ENCODE assay signal across 13 mouse cellular contexts in the genomic region with DNA sequence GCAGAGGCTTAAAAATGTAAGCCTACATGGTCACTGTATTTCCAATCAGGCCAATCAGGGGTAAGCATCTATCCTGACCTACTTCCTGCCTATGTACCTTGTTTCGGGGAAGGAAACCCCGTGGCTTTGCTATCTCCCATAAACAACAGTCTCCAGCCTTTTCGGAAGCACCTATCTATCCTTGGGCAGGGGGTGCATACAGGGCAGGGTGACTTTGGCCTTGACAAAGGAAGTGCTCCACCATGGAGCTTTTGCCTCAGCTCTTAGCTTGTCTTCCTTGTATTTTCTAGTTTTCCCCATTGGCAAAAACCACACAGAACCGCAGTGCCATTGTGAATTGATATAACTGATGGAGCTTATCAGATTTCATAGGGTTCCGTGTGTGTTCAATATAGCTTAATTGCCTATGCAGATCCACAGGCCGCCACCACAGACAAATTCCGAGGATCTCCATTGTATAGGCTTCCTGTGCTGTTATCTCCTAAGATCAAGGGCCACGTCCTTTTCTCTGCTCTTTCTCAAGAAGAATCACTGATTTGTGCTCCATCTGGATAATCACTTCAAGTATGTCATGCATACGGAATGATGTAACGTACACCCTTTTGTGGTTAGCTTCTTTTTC.
"Had no signal": no experiment of that assay in that cellular context is flagged by ENCODE, and none has a peak within 500 bp of the region (broad histone marks: within the 10 kb centered on the region; RNA-seq: fewer than 3 reads in every experiment).

No protein-coding gene starts in this region.

- H3K4me1 ChIP-seq: liver, embryonic 15.5 days had no signal

- H3K4me2 ChIP-seq: limb, embryonic 12.5 days; liver, embryonic 15.5 days; neural tube, embryonic 12.5 days had no signal

- DNase-seq: kidney, postnatal 36 days; lung, adult 2 months; lung, postnatal 36 days; midbrain, embryonic 14.5 days; right cerebral cortex, postnatal 25 days; thymus, postnatal 4 days had no signal

- H3K9me3 ChIP-seq: limb, embryonic 12.5 days; liver, embryonic 15.5 days; neural tube, embryonic 12.5 days had no signal

- H3K4me3 ChIP-seq: layer of hippocampus, adult 2 months; limb, embryonic 12.5 days; liver, embryonic 15.5 days; neural tube, embryonic 12.5 days had no signal

- H3K27ac ChIP-seq: kidney, postnatal 0 days; layer of hippocampus, adult 2 months; limb, embryonic 12.5 days; liver, embryonic 15.5 days; neural tube, embryonic 12.5 days; stomach, postnatal 0 days had no signal

- H3K36me3 ChIP-seq: limb, embryonic 12.5 days; liver, embryonic 15.5 days; neural tube, embryonic 12.5 days had no signal

- ATAC-seq: lung, postnatal 0 days had no signal

- H3K9ac ChIP-seq: limb, embryonic 12.5 days; liver, embryonic 15.5 days; neural tube, embryonic 12.5 days had no signal

- H3K27me3 ChIP-seq: limb, embryonic 12.5 days; liver, embryonic 15.5 days; neural tube, embryonic 12.5 days had no signal
